Mouse (Mus musculus) midbrain, embryonic 16.5 days (tissue): ENCODE results near the gene Rundc1. TPM values are rescaled to one million over a fixed set of nuclear protein-coding genes. Genes with fewer than 3 reads are reported as not detected.
"Not testable (repeated sequence)": the region's sequence is repeated elsewhere in the genome, so short reads cannot be mapped to it uniquely, and the experiment has no call there.

Experiments
- ATAC-seq: fragments of 200-750 bp; cut with Nextera tagmentation; 2 replicates; pipeline ENCODE4 v1.8.0; 2017; ENCODE audit warnings: moderate TSS enrichment
- H3K27ac ChIP-seq: fragments of 300-500 bp; sonication (generic); 2 replicates; pipeline ENCODE4 v1.5.1; 2014; ENCODE audit warnings: mild to moderate bottlenecking, low read length, mixed read lengths
- H3K27me3 ChIP-seq: fragments of 300-500 bp; sonication (generic); 2 replicates; pipeline ENCODE4 v1.6.1; 2014; ENCODE audit warnings: low read depth, low read length, mixed read lengths; ENCODE audit not compliant: control insufficient read depth, insufficient read depth
- H3K36me3 ChIP-seq: fragments of 300-500 bp; sonication (generic); 2 replicates; pipeline ENCODE4 v1.6.1; 2014; ENCODE audit warnings: mild to moderate bottlenecking, low read length, moderate library complexity, mixed read lengths; ENCODE audit not compliant: control insufficient read depth, insufficient read depth
- H3K4me1 ChIP-seq: fragments of 300-500 bp; sonication (generic); 2 replicates; pipeline ENCODE4 v1.6.1; 2014; ENCODE audit warnings: mild to moderate bottlenecking, low read length, mixed read lengths; ENCODE audit not compliant: control insufficient read depth, insufficient read depth
- H3K4me2 ChIP-seq: fragments of 300-500 bp; sonication (generic); 2 replicates; pipeline ENCODE4 v1.6.1; 2014; ENCODE audit warnings: mild to moderate bottlenecking, low read length, mixed read lengths
- H3K4me3 ChIP-seq: fragments of 300-500 bp; sonication (generic); 2 replicates; pipeline ENCODE4 v1.5.1; 2014; ENCODE audit warnings: low read depth, mild to moderate bottlenecking, low read length, moderate library complexity, mixed read lengths
- H3K9ac ChIP-seq: fragments of 300-500 bp; sonication (generic); 2 replicates; pipeline ENCODE4 v1.6.1; 2014; ENCODE audit warnings: low read depth, low read length, mixed read lengths
- H3K9me3 ChIP-seq: fragments of 300-500 bp; sonication (generic); replicated peaks from 2 replicates; pipeline ENCODE4 v1.6.1; 2014; ENCODE audit warnings: mild to moderate bottlenecking, low read length, mixed read lengths; ENCODE audit not compliant: control insufficient read depth, poor library complexity, severe bottlenecking
- WGBS: fragments of 180-500 bp; shearing (Covaris S2); extraction: QIAGEN DNeasy Blood & Tissue Kit; methylation state at CpG from one replicate; pipeline ENCODE4 v1.1.7; 2014; 5-methylcytosine and 5-hydroxymethylcytosine counted together
- polyA plus RNA-seq: library from polyadenylated mRNA; unstranded; fragments of >200 nt; fragmentation: Nextera tagmentation; extraction: Ambion mirVana; gene quantifications from 2 replicates; pipeline ENCODE4 v1.2.1, GENCODE M21; 2015

Gene Rundc1
- polyA plus RNA-seq, 1 experiment from 2014 or later = 32.6 TPM

DNA sequence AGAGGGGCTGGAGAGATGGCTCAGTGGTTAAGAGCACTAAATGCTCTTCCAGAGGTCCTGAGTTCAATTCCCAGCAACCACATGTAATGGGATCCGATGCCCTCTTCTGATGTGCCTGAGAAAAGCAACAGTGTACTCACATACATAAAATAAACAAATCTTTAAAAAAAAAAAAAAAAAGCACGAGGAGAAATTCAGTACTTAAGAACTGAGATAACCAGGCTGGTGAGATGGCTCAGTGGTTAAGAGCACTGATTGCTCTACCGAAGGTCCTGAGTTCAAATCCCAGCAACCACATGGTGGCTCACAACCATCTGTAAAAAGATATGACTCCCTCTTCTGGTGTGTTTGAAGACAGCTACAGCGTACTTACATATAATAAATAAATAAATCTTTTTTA lies 24.7 kb downstream of the Rundc1 start:
- WGBS = 86% methylated on average over 4 of the region's 4 CpGs
- H3K4me2 ChIP-seq, H3K36me3 ChIP-seq, H3K4me3 ChIP-seq, H3K4me1 ChIP-seq, ATAC-seq, H3K27me3 ChIP-seq, H3K9ac ChIP-seq, H3K9me3 ChIP-seq, H3K27ac ChIP-seq: not testable (repeated sequence)

DNA sequence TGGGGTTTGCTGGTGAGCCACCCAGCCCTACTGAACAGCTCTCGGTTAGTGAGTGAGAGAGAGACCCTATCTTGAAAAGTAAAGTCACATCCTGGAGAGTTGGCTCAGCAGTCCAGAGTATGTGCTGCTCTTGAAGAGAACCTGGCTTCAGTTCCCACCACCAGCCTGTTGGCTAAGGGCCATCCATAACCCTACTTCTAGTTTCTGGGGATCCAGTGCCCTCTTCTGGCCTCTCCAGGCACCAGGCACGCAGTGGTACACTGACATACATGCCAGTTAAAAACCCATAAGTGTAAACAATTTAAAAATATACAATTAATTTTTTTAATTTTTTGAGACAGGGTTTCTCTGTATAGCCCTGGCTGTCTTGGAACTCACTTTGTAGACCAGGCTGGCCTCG lies 25.5 kb downstream of the Rundc1 start:
- Histone ChIP-seq H3K27me3 (no peaks in the 10 kb centered on the region), H3K36me3 (no peaks in the 10 kb centered on the region), H3K27ac (no peak overlapping the region), H3K9me3 (no peaks in the 10 kb centered on the region), H3K4me1 (no peaks in the 10 kb centered on the region), H3K4me3 (no peak overlapping the region), H3K4me2 (no peak overlapping the region), H3K9ac (no peak overlapping the region)
- 82% methylated on average over 3 of the region's 3 CpGs for WGBS
- no peak for ATAC-seq

DNA sequence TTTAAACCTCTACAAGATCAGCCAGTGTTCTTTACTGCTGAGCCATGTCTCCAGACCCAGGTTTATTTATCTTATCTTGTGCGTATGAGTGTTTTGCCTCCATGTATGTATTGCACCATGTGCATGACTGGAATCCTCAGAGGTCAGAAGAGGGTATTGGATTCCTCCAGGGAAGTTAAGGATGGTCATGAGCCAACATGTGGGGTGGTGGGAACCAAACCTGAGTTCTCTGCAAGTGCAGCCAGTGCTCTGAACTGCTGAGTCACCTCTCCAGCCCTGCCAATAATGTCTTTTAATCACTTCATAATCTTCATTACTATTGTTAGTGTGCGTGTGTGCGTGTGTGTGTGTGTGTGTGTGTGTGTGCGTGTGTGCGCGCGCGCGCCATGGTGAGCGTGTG lies 26.7 kb downstream of the Rundc1 start:
- H3K9ac ChIP-seq = no peak overlapping the region
- no peak overlapping the region for H3K27ac ChIP-seq
- no peaks in the 10 kb centered on the region for H3K36me3 ChIP-seq
- WGBS = 92% methylated on average over 10 of the region's 10 CpGs
- ATAC-seq = no peak
- H3K4me2 ChIP-seq = no peak overlapping the region
- H3K27me3 ChIP-seq = no peaks in the 10 kb centered on the region
- H3K4me1 ChIP-seq = no peaks in the 10 kb centered on the region
- no peaks in the 10 kb centered on the region for H3K9me3 ChIP-seq
- H3K4me3 ChIP-seq = no peak overlapping the region

DNA sequence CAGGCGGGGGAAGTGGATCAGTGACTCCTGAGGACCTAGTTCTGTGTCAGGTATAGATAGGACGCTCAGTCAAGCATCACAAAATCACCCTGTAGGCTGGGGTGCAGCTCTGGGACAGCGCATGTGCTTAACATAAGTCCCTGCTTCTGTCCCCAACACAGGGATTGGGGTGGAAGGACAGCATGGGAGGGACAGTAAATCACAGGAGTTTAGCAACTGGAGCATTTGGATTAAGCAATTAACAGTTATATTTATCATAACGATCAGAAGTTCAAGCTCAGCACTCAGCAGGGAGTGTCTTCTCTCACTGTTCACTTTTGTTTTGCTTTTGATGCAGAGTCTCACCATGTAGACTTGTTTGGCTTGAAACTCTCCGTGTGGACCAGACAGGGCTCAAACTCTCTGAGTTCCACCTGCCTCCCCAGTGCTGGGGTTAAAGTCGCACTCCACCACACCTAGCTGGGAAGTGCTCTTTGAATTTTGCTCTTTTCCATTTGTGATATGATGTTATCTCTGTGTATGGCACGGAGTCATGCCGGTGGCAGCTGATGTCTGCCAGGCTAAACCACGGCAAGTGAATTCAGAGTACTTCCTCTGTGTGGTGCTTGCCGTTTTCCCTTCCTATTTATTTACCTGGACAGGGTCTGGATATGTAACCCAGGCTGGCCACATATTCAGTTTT lies 27.3 kb downstream of the Rundc1 start:
- no peaks in the 10 kb centered on the region for H3K4me1 ChIP-seq
- H3K36me3 ChIP-seq = peaks cover 4% of the 10 kb centered on the region; the same call in 1 of the 2 replicates
- WGBS = 76% methylated on average over 10 of the region's 10 CpGs
- H3K27ac ChIP-seq = no peak overlapping the region
- no peak overlapping the region for H3K9ac ChIP-seq
- H3K9me3 ChIP-seq = no peaks in the 10 kb centered on the region
- no peak overlapping the region for H3K4me2 ChIP-seq
- ATAC-seq = no peak
- H3K4me3 ChIP-seq = no peak overlapping the region
- no peaks in the 10 kb centered on the region for H3K27me3 ChIP-seq

DNA sequence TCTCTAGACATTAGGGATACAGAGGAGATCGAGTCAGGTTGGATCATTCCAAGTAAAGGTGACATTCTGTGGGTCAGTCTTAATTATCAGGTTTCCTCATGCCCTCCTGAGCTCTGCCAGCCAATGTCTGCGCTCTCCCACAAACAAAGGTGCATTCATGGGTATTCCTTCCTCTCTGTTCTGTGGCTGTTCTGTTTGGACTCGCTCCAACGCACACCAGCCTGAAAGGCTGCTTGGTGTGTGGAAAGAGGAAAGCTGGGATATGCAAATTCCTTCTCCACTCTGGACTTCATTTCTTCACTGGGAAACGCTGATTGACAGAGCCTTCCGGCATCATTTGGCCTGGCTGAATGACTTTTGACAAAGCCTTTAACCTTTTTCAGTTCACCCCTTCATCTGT lies 29.8 kb downstream of the Rundc1 start:
- H3K4me2 ChIP-seq = no peak overlapping the region
- WGBS = 30% methylated on average over 6 of the region's 6 CpGs

DNA sequence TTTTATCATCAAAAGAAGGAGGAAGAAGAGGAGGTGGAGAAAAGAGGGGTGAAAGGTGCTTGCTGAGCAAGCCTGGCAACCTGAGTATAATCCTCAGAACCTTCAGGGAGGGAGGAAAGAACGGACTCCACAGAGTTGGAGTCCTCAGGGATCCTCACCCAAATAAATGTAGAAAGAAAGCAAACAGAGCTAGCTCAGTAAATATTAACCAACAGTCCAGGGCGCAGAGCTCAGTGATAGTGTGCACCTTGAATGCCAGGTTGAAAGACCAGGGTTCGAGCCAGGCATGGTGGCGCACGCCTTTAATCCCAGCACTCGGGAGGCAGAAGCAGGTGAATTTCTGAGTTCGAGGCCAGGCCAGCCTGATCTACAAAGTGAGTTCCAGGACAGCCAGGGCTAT lies 30.7 kb downstream of the Rundc1 start:
- Histone ChIP-seq H3K4me3 (no peak overlapping the region), H3K27me3 (no peaks in the 10 kb centered on the region), H3K9ac (no peak overlapping the region), H3K36me3 (peaks cover 27% of the 10 kb centered on the region), H3K4me2 (no peak overlapping the region), H3K4me1 (no peaks in the 10 kb centered on the region), H3K27ac (no peak overlapping the region), H3K9me3 (no peaks in the 10 kb centered on the region)
- ATAC-seq = no peak
- 86% methylated on average over 7 of the region's 7 CpGs for WGBS

More for the DNA sequence above, 29.8 kb downstream of the Rundc1 start:
- peaks cover 18% of the 10 kb centered on the region for H3K36me3 ChIP-seq
- no peak overlapping the region for H3K9ac ChIP-seq
- no peak overlapping the region for H3K27ac ChIP-seq
- ATAC-seq = no peak; the same call in 1 of the 2 replicates
- H3K4me3 ChIP-seq = no peak overlapping the region
- no peaks in the 10 kb centered on the region for H3K4me1 ChIP-seq
- H3K27me3 ChIP-seq = no peaks in the 10 kb centered on the region
- no peaks in the 10 kb centered on the region for H3K9me3 ChIP-seq

DNA sequence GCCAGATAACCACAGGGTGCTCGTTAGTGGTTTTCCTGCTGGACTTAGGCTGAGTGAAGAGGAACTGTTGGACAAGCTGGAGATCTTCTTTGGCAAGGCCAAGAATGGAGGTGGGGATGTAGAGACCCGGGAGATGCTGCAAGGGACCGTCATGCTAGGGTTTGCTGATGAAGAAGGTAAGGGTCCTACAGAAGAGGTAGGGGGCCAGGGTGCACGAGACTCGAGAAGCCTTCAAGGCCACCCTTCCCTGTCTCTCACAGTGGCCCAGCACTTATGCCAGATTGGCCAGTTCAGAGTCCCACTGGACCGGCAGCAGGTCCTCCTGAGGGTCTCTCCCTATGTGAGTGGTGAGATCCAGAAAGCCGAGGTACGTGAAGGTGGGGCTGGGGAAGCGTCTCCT lies 32.7 kb downstream of the Rundc1 start:
- no peak for ATAC-seq
- H3K9me3 ChIP-seq = no peaks in the 10 kb centered on the region
- H3K4me1 ChIP-seq = peaks cover 6% of the 10 kb centered on the region
- H3K36me3 ChIP-seq = peaks cover 42% of the 10 kb centered on the region
- no peaks in the 10 kb centered on the region for H3K27me3 ChIP-seq
- WGBS = 95% methylated on average over 7 of the region's 9 CpGs
- no peak overlapping the region for H3K4me2 ChIP-seq
- no peak overlapping the region for H3K9ac ChIP-seq
- H3K4me3 ChIP-seq = no peak overlapping the region
- no peak overlapping the region for H3K27ac ChIP-seq

GRCm38 (mm10) chr11:101458217-101458616 lies 33.3 kb downstream of the Rundc1 start:
- no peak overlapping the region for H3K4me2 ChIP-seq
- no peak overlapping the region for H3K4me3 ChIP-seq
- WGBS = 84% methylated on average over 12 of the region's 12 CpGs
- H3K36me3 ChIP-seq = peaks cover 42% of the 10 kb centered on the region
- H3K9me3 ChIP-seq = no peaks in the 10 kb centered on the region
- no peak overlapping the region for H3K9ac ChIP-seq
- peaks cover 12% of the 10 kb centered on the region for H3K4me1 ChIP-seq
- ATAC-seq = no peak
- H3K27me3 ChIP-seq = no peaks in the 10 kb centered on the region
- no peak overlapping the region for H3K27ac ChIP-seq

- H3K27me3 ChIP-seq = no peaks in the 10 kb centered on the region
- peaks cover 42% of the 10 kb centered on the region for H3K36me3 ChIP-seq
- H3K4me2 ChIP-seq = no peak overlapping the region
- H3K27ac ChIP-seq = no peak overlapping the region
- H3K9me3 ChIP-seq = no peaks in the 10 kb centered on the region
- H3K4me1 ChIP-seq = peaks cover 26% of the 10 kb centered on the region
- H3K9ac ChIP-seq = no peak overlapping the region
- 39% methylated on average over 4 of the region's 6 CpGs for WGBS
- H3K4me3 ChIP-seq = no peak overlapping the region
- no peak for ATAC-seq
Observed at GRCm38 (mm10) chr11:101459716-101460115, 34.8 kb downstream of the Rundc1 start.
